Mouse (Mus musculus): Measurements from ENCODE around the gene Raet1e. TPM values are rescaled to one million over a fixed set of nuclear protein-coding genes. Genes with fewer than 3 reads are reported as not detected.

Raet1e gene
- total RNA-seq, 1 experiment from 2014 or later: not detected

Other genes starting within 250 kb of the Raet1e start
- not detected in 2 replicates for gene 4930444G20Rik, start 90.5 kb upstream of the Raet1e start, total RNA-seq (2017)
- 0.44 and 11.7 TPM in 2 replicates for gene E030030I06Rik, start 9.3 kb upstream of the Raet1e start, total RNA-seq (2017)
- not detected in 2 replicates for gene H60b, start within 50 bp of the Raet1e start, total RNA-seq (2017)
- not detected in 2 replicates for gene Raet1d, start 202.0 kb downstream of the Raet1e start, total RNA-seq (2017)